ENCODE assay signal across 8 mouse cellular contexts in genomic region chr16:17124871-17125520, GRCm38 (mm10). TPM values are rescaled to one million over a fixed set of nuclear protein-coding genes. Genes with fewer than 3 reads are reported as not detected.
DNase-seq lines count a peak whose midpoint lies in the region; ATAC-seq lines count a peak whose summit lies in the region.

2610318N02Rik (minus strand) TSS chr16:17125167.

- ATAC-seq in embryonic facial prominence, embryonic 12.5 days (ENCODE audit: insufficient number of reproducible peaks, insufficient read depth, low FRiP score, low TSS enrichment) = peak; percentile 90
- ATAC-seq in heart, embryonic 11.5 days (replicated peaks; ENCODE audit: insufficient number of reproducible peaks, low FRiP score, low TSS enrichment) = peak; percentile 90
- peak; percentile 95 for ATAC-seq in kidney, embryonic 14.5 days (ENCODE audit: low FRiP score, low TSS enrichment)
- peak; percentile 98 for ATAC-seq in liver, embryonic 11.5 days (replicated peaks; ENCODE audit: low FRiP score)
- ATAC-seq in monocyte, adult 5-6 weeks (replicated peaks; ENCODE audit: insufficient number of reproducible peaks, low FRiP score, low TSS enrichment, poor library complexity, severe bottlenecking) = peak; percentile 86

- peak within 1 kb of the TSS; percentile 78 for H3K4me2 ChIP-seq in embryonic facial prominence, embryonic 12.5 days (replicated peaks)
- peak within 1 kb of the TSS; percentile 82 for H3K4me2 ChIP-seq in heart, embryonic 11.5 days
- peak within 1 kb of the TSS; percentile 81 for H3K4me2 ChIP-seq in kidney, embryonic 14.5 days (replicated peaks; ENCODE audit: low read depth, low read length)
- H3K4me2 ChIP-seq in liver, embryonic 11.5 days = peak within 1 kb of the TSS; percentile 86

- no peaks in the 10 kb centered on the region for H3K27me3 ChIP-seq in embryonic facial prominence, embryonic 12.5 days
- H3K27me3 ChIP-seq in heart, embryonic 11.5 days (ENCODE audit: control insufficient read depth, insufficient read depth, low read length) = no peaks in the 10 kb centered on the region
- no peaks in the 10 kb centered on the region for H3K27me3 ChIP-seq in kidney, embryonic 14.5 days (ENCODE audit: control insufficient read depth, insufficient read depth, low read length)
- H3K27me3 ChIP-seq in liver, embryonic 11.5 days (replicated peaks; ENCODE audit: control insufficient read depth, insufficient read depth, low read length) = no peaks in the 10 kb centered on the region

- H3K36me3 ChIP-seq in embryonic facial prominence, embryonic 12.5 days = peaks cover 29% of the 10 kb centered on the region
- H3K36me3 ChIP-seq in heart, embryonic 11.5 days (ENCODE audit: control insufficient read depth, insufficient read depth, low read length) = peaks cover 3% of the 10 kb centered on the region
- H3K36me3 ChIP-seq in kidney, embryonic 14.5 days (ENCODE audit: control insufficient read depth, insufficient read depth, low read length) = peaks cover 23% of the 10 kb centered on the region
- peaks cover 20% of the 10 kb centered on the region for H3K36me3 ChIP-seq in liver, embryonic 11.5 days (ENCODE audit: control insufficient read depth, insufficient read depth, low read length)

- peaks cover 26% of the 10 kb centered on the region for H3K4me1 ChIP-seq in embryonic facial prominence, embryonic 12.5 days
- peaks cover 9% of the 10 kb centered on the region for H3K4me1 ChIP-seq in heart, embryonic 11.5 days (ENCODE audit: control insufficient read depth, insufficient read depth, low read length)
- peaks cover 12% of the 10 kb centered on the region; the same call in 1 of the 2 replicates for H3K4me1 ChIP-seq in kidney, embryonic 14.5 days (ENCODE audit: control insufficient read depth, insufficient read depth, low read length)
- H3K4me1 ChIP-seq in liver, embryonic 11.5 days (replicated peaks; ENCODE audit: control insufficient read depth, insufficient read depth, low read length) = peaks cover 13% of the 10 kb centered on the region

- peak within 1 kb of the TSS; percentile 78 for H3K27ac ChIP-seq in embryonic facial prominence, embryonic 12.5 days
- peak within 1 kb of the TSS; percentile 43 for H3K27ac ChIP-seq in heart, embryonic 11.5 days (ENCODE audit: low read depth, low read length)
- H3K27ac ChIP-seq in kidney, embryonic 14.5 days (ENCODE audit: low read depth, low read length) = peak within 1 kb of the TSS; percentile 71
- peak within 1 kb of the TSS; percentile 65 for H3K27ac ChIP-seq in liver, embryonic 11.5 days (ENCODE audit: low read depth, low read length)

- H3K9me3 ChIP-seq in embryonic facial prominence, embryonic 12.5 days = no peaks in the 10 kb centered on the region
- H3K9me3 ChIP-seq in heart, embryonic 11.5 days (replicated peaks; ENCODE audit: control insufficient read depth, low read length) = no peaks in the 10 kb centered on the region
- no peaks in the 10 kb centered on the region for H3K9me3 ChIP-seq in kidney, embryonic 14.5 days (ENCODE audit: control insufficient read depth, low read length)
- no peaks in the 10 kb centered on the region for H3K9me3 ChIP-seq in liver, embryonic 11.5 days (ENCODE audit: control insufficient read depth, low read length)

- H3K4me3 ChIP-seq in embryonic facial prominence, embryonic 12.5 days = peak within 1 kb of the TSS; percentile 58
- peak within 1 kb of the TSS; percentile 63 for H3K4me3 ChIP-seq in heart, embryonic 11.5 days (ENCODE audit: low read depth, low read length)
- peak within 1 kb of the TSS; percentile 65 for H3K4me3 ChIP-seq in kidney, embryonic 14.5 days (ENCODE audit: low read length)
- H3K4me3 ChIP-seq in liver, embryonic 11.5 days (ENCODE audit: low read depth, low read length) = peak within 1 kb of the TSS; percentile 69

- peak; percentile 69 to 72 for DNase-seq in B cell, adult 2 months
- DNase-seq in adrenal gland, postnatal 25 days = peak; percentile 84
- peak; percentile 84 for DNase-seq in liver, embryonic 11.5 days (ENCODE audit: low spot score)
- peak; percentile 85 to 89 for DNase-seq in spleen, postnatal 4 days (ENCODE audit: low spot score in 2 of 2)

- peak within 1 kb of the TSS; percentile 70 for H3K9ac ChIP-seq in embryonic facial prominence, embryonic 12.5 days
- peak within 1 kb of the TSS; percentile 83 for H3K9ac ChIP-seq in heart, embryonic 11.5 days (ENCODE audit: low read depth, low read length)
- peak within 1 kb of the TSS; percentile 86 for H3K9ac ChIP-seq in kidney, embryonic 14.5 days (ENCODE audit: low read depth, low read length)
- peak within 1 kb of the TSS; percentile 80 for H3K9ac ChIP-seq in liver, embryonic 11.5 days (ENCODE audit: low read depth, low read length)

- WGBS in embryonic facial prominence, embryonic 12.5 days = under 1% methylated on average over 25 of the region's 25 CpGs
- under 1% methylated on average over 25 of the region's 25 CpGs for WGBS in heart, embryonic 11.5 days (ENCODE audit: insufficient replicate concordance)
- under 1% methylated on average over 25 of the region's 25 CpGs for WGBS in kidney, embryonic 14.5 days
- under 1% methylated on average over 25 of the region's 25 CpGs for WGBS in liver, embryonic 11.5 days

RNA-seq across cellular contexts. Expression of gene 2610318N02Rik, which starts in this region (rescaled TPM):
- total RNA-seq in adrenal gland, postnatal 25 days (2021) = 1.5 TPM in 1 of 2 replicates, not detected in the other
- polyA plus RNA-seq in embryonic facial prominence, embryonic 12.5 days (2016; fragmentation: Nextera tagmentation; extraction: Ambion mirVana) = 81.0 and 85.5 TPM in 2 replicates
- 37.0 and 41.5 TPM in 2 replicates for polyA plus RNA-seq in heart, embryonic 11.5 days (2014; fragmentation: Nextera tagmentation; extraction: Ambion mirVana)
- polyA plus RNA-seq in kidney, embryonic 14.5 days (2014; fragmentation: Nextera tagmentation; extraction: Ambion mirVana) = 64.3 and 72.8 TPM in 2 replicates
- 52.6 and 56.8 TPM in 2 replicates for polyA plus RNA-seq in liver, embryonic 11.5 days (2014; fragmentation: Nextera tagmentation; extraction: Ambion mirVana)
- 0.53 to 2.7 TPM (median 1.5 TPM) in 3 replicates for total RNA-seq in monocyte, adult 5-6 weeks (2017)

Comparison
In these comparisons a context has a peak if more than half of its experiments do, and no peak if none do; other contexts are left out.
1. Peak in every context shown above with its lines: DNase-seq, ATAC-seq, H3K4me3 ChIP-seq and H3K27ac ChIP-seq.